Mouse (Mus musculus) macrophage (primary cell): Measurements from ENCODE around the gene Zfp369. TPM values are rescaled to one million over a fixed set of nuclear protein-coding genes. Genes with fewer than 3 reads are reported as not detected.
"Not testable (repeated sequence)": the region's sequence is repeated elsewhere in the genome, so short reads cannot be mapped to it uniquely, and the experiment has no call there.

Source experiments
- H3K27ac ChIP-seq: fragments of 350-480 bp; formaldehyde crosslinking; 2 replicates; pipeline ENCODE4 v1.9.0; 2021
- H3K36me3 ChIP-seq: fragments of 350-480 bp; formaldehyde crosslinking; 2 replicates; pipeline ENCODE4 v1.9.0; 2021; ENCODE audit errors: inconsistent target
- H3K4me3 ChIP-seq: fragments of 350-480 bp; formaldehyde crosslinking; 2 replicates; pipeline ENCODE4 v1.9.0; 2021; ENCODE audit errors: inconsistent target
- H3K79me2 ChIP-seq: fragments of 350-480 bp; formaldehyde crosslinking; 2 replicates; pipeline ENCODE4 v1.9.0; 2021; ENCODE audit errors: inconsistent target
- WGBS: methylation state at CpG from one replicate; pipeline ENCODE4 v1.1.7; 2026; ENCODE audit warnings: inconsistent platforms; ENCODE audit not compliant: missing documents; 5-methylcytosine and 5-hydroxymethylcytosine counted together
- polyA plus RNA-seq: library from polyadenylated mRNA; stranded (reverse); fragments of 250-400 nt; gene quantifications from 3 replicates; pipeline ENCODE4 v1.2.4, GENCODE M21; 2018; ENCODE audit warnings: inconsistent platforms

Gene Zfp369
- polyA plus RNA-seq, 1 experiment from 2014 or later = 8.6 TPM

GRCm38 (mm10) chr13:65310849-65311248 lies 32.2 kb downstream of the Zfp369 start:
- H3K27ac ChIP-seq, H3K4me3 ChIP-seq, H3K36me3 ChIP-seq, H3K79me2 ChIP-seq: not testable (repeated sequence)
- WGBS = 35% methylated on average over 12 of the region's 12 CpGs

- no peaks in the 10 kb centered on the region for H3K36me3 ChIP-seq
- no peak overlapping the region for H3K27ac ChIP-seq
- H3K79me2 ChIP-seq = no peaks in the 10 kb centered on the region
- no peak overlapping the region for H3K4me3 ChIP-seq
- WGBS = 43% methylated on average over 24 of the region's 27 CpGs
Measured at GRCm38 (mm10) chr13:65311311-65311755, 32.7 kb downstream of the Zfp369 start.

GRCm38 (mm10) chr13:65311826-65312225 lies 33.2 kb downstream of the Zfp369 start:
- H3K79me2 ChIP-seq = no peaks in the 10 kb centered on the region
- no peak overlapping the region for H3K4me3 ChIP-seq
- H3K27ac ChIP-seq = no peak overlapping the region
- 92% methylated on average over 9 of the region's 9 CpGs for WGBS
- no peaks in the 10 kb centered on the region for H3K36me3 ChIP-seq

- not testable (repeated sequence) for H3K36me3 ChIP-seq, H3K4me3 ChIP-seq, H3K27ac ChIP-seq, H3K79me2 ChIP-seq
- 56% methylated on average over 5 of the region's 5 CpGs for WGBS
Measured at GRCm38 (mm10) chr13:65348501-65348900, 69.9 kb downstream of the Zfp369 start.

- H3K79me2 ChIP-seq, H3K36me3 ChIP-seq, H3K4me3 ChIP-seq, H3K27ac ChIP-seq: not testable (repeated sequence)
- WGBS = 23% methylated on average over 9 of the region's 33 CpGs
Measured at GRCm38 (mm10) chr13:65351768-65352167, 73.2 kb downstream of the Zfp369 start.

Other genes starting within 250 kb of the Zfp369 start
- gene Spata31d1c, start 245.8 kb upstream of the Zfp369 start, polyA plus RNA-seq = not detected in 3 replicates
- not detected in 3 replicates for gene Prss47, start 226.1 kb upstream of the Zfp369 start, polyA plus RNA-seq
- 44.9 to 54.6 TPM (median 47.6 TPM) in 3 replicates for gene Mfsd14b, start 165.8 kb upstream of the Zfp369 start, polyA plus RNA-seq
- not detected in 3 replicates for gene Olfr465-ps1, start 140.7 kb upstream of the Zfp369 start, polyA plus RNA-seq
- not detected in 3 replicates for gene Olfr466, start 128.6 kb upstream of the Zfp369 start, polyA plus RNA-seq
- gene Nlrp4f, start 72.8 kb upstream of the Zfp369 start, polyA plus RNA-seq = 0.03 TPM in 1 of 3 replicates, not detected in the others
- not detected in 3 replicates for gene Gm10775, start 19.3 kb upstream of the Zfp369 start, polyA plus RNA-seq
- not detected in 3 replicates for gene Gm10139, start 233.9 kb downstream of the Zfp369 start, polyA plus RNA-seq